In the genomic region with DNA sequence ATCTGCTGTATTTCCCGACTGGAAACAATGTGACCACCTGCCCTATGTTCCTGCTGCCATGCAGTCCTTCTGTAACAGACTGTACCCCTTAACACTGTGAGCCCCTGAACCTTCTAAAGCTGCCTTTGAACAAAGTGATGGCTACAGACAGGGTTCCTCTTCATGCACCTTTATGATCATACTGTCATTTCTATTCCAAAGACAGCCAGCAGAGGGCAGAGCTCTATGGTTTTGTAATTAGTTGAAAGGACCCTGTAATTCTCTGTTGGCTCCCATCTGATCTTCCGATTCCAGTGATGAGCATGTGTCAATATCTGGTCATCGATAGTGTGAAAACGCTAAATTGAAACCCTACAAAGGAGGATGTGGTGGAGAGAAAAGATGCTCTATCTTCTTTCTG, we compare ENCODE assay signal across 8 mouse cellular contexts.
DNase-seq lines count a peak whose midpoint lies in the region; ATAC-seq and TF ChIP-seq lines count a peak whose summit lies in the region.

No protein-coding gene starts in this region.

- no peak for TF ChIP-seq POLR2A in brain, embryonic 14.5 days (IDR thresholded peaks at IDR 0.05; ENCODE audit: borderline replicate concordance, extremely low read depth, insufficient read depth, insufficient read length, poor library complexity, severe bottlenecking)

- WGBS in neural tube, embryonic 13.5 days, result 67% methylated on average over 4 of the region's 4 CpGs

- H3K4me3 ChIP-seq in neural tube, embryonic 13.5 days, result no peak overlapping the region

- DNase-seq in heart, adult 18-20 months, result peak; percentile 4 to 57
- no peak for DNase-seq in heart, postnatal 25 days (ENCODE audit: low spot score)
- no peak for DNase-seq in neural tube, embryonic 10.5 days (ENCODE audit: extremely low spot score, low spot score)
- DNase-seq in brain, embryonic 14.5 days (ENCODE audit: low read depth), result peak; percentile 54
- DNase-seq in lung, postnatal 14 days, result peak; percentile 61
- no peak for DNase-seq in frontal cortex, postnatal 14 days (ENCODE audit: low spot score in 2 of 2)
- no peak for DNase-seq in spleen, postnatal 4 days (ENCODE audit: low spot score in 2 of 2)

- no peaks in the 10 kb centered on the region for H3K27me3 ChIP-seq in neural tube, embryonic 13.5 days

- TF ChIP-seq CTCF in brain, embryonic 14.5 days (IDR thresholded peaks at IDR 0.05; ENCODE audit: borderline replicate concordance, extremely low read depth, insufficient read depth, insufficient read length), result peak; percentile 53; the same call in 1 of the 2 replicates

- peaks cover 69% of the 10 kb centered on the region for H3K4me1 ChIP-seq in neural tube, embryonic 13.5 days (replicated peaks)

- H3K9me3 ChIP-seq in neural tube, embryonic 13.5 days, result no peaks in the 10 kb centered on the region

- H3K27ac ChIP-seq in neural tube, embryonic 13.5 days (replicated peaks), result peak overlapping the region; percentile 43; the same call in 1 of the 2 replicates

- no peak for ATAC-seq in neural tube, embryonic 13.5 days (ENCODE audit: low read depth)

- no peak overlapping the region for H3K9ac ChIP-seq in neural tube, embryonic 13.5 days

- intact Hi-C loops in heart, postnatal 25 days (cut with DNase I), result loop anchor here (2.0 to 10.0 kb wide), 5 partner anchors 125 to 1322 kb away; no protein-coding TSS in a partner anchor

- no peak overlapping the region for H3K4me2 ChIP-seq in neural tube, embryonic 13.5 days

- H3K36me3 ChIP-seq in neural tube, embryonic 13.5 days, result no peaks in the 10 kb centered on the region

Comparison
In these comparisons a context has a peak if more than half of its experiments do, and no peak if none do; other contexts are left out.
1. DNase-seq: peak in heart, adult 18-20 months (2 of 2), brain, embryonic 14.5 days (single experiment) and lung, postnatal 14 days (single experiment); none in heart, postnatal 25 days (single experiment), neural tube, embryonic 10.5 days (single experiment), frontal cortex, postnatal 14 days (0 of 2) and spleen, postnatal 4 days (0 of 2).